Mouse (Mus musculus) monocyte, adult 59 days (primary cell): ENCODE results near the gene Dock10. TPM values are rescaled to one million over a fixed set of nuclear protein-coding genes. Genes with fewer than 3 reads are reported as not detected.

ENCODE experiments used
- total RNA-seq, 2 experiments: library from RNA; stranded (reverse); gene quantifications; one replicate each; pipeline ENCODE4 v1.2.4; 2023

Dock10 gene
- 100 to 1,000 TPM; 288 to 292 TPM for total RNA-seq

GRCm38 (mm10) chr1:80757977-80758797, at the start of gene Dock10:
Gene Dock10 (minus strand): TSS chr1:80758527.

GRCm38 (mm10) chr1:80461348-80461747, 297.0 kb downstream of the Dock10 start, which contains the start of gene Gm45261:
Gene Gm45261 (minus strand): TSS chr1:80461448.

